Mouse (Mus musculus) liver (tissue): ENCODE measurements around the gene Pidd1.
"Not testable (repeated sequence)": the region's sequence is repeated elsewhere in the genome, so short reads cannot be mapped to it uniquely, and the experiment has no call there.

Source experiments
- DNase-seq: peaks from one replicate; pipeline ENCODE4 v3.0.0-alpha.2; 2020; ENCODE audit warnings: mixed read lengths

Pidd1 gene

GRCm38 (mm10) chr7:141457986-141458660 is 14.3 kb upstream of the Pidd1 start:
- DNase-seq: peak; percentile 69

GRCm38 (mm10) chr7:141457236-141457635 is 13.4 kb upstream of the Pidd1 start:
- DNase-seq: no peak

- DNase-seq: no peak
Measured at GRCm38 (mm10) chr7:141456739-141457138, 12.9 kb upstream of the Pidd1 start.

GRCm38 (mm10) chr7:141455610-141456314 is 11.9 kb upstream of the Pidd1 start:
- DNase-seq: peak; percentile 69

GRCm38 (mm10) chr7:141454967-141455551 is 11.2 kb upstream of the Pidd1 start, which contains the start of gene Pnpla2:
TSS of gene Pnpla2 (plus strand) at chr7:141455198.
- DNase-seq: peak; percentile 98

- DNase-seq: no peak
Measured at GRCm38 (mm10) chr7:141453636-141454035, 9.8 kb upstream of the Pidd1 start.

GRCm38 (mm10) chr7:141451928-141452327 is 8.1 kb upstream of the Pidd1 start:
- no peak for DNase-seq

- peak; percentile 93 for DNase-seq
Measured at GRCm38 (mm10) chr7:141447110-141447991, 3.5 kb upstream of the Pidd1 start, which contains the start of gene Rplp2. TSS of gene Rplp2 (plus strand) at chr7:141447370.

- DNase-seq: not testable (repeated sequence)
Measured at GRCm38 (mm10) chr7:141446374-141446773, 2.5 kb upstream of the Pidd1 start.

- DNase-seq: peak; percentile 52
Measured at GRCm38 (mm10) chr7:141443081-141443821, 574 bp downstream of the Pidd1 start.

GRCm38 (mm10) chr7:141442199-141442598 is 1.6 kb downstream of the Pidd1 start:
- no peak for DNase-seq

- no peak for DNase-seq
Measured at GRCm38 (mm10) chr7:141441460-141441859, 2.4 kb downstream of the Pidd1 start.

GRCm38 (mm10) chr7:141440613-141441012 is 3.2 kb downstream of the Pidd1 start:
- DNase-seq: peak; percentile 48

GRCm38 (mm10) chr7:141439811-141440210 is 4.0 kb downstream of the Pidd1 start:
- no peak for DNase-seq

GRCm38 (mm10) chr7:141439140-141439679 is 4.6 kb downstream of the Pidd1 start:
- DNase-seq: no peak

- DNase-seq: no peak
Measured at GRCm38 (mm10) chr7:141438201-141438968, 5.4 kb downstream of the Pidd1 start.

- DNase-seq: peak; percentile 82
Measured at GRCm38 (mm10) chr7:141437178-141438120, 6.4 kb downstream of the Pidd1 start, which contains the start of gene Slc25a22. TSS of gene Slc25a22 (minus strand) at chr7:141437892.

GRCm38 (mm10) chr7:141436523-141436892 is 7.3 kb downstream of the Pidd1 start:
- DNase-seq: no peak

- no peak for DNase-seq
Measured at GRCm38 (mm10) chr7:141435856-141436522, 7.8 kb downstream of the Pidd1 start.
